Mouse (Mus musculus) kidney, embryonic 16.5 days (tissue): Measurements from ENCODE around the gene Gnb1. TPM values are rescaled to one million over a fixed set of nuclear protein-coding genes. Genes with fewer than 3 reads are reported as not detected.
A peak's percentile ranks its signal among the peaks of the same experiment; 100 is the strongest.

Source experiments
- ATAC-seq: fragments of 200-750 bp; cut with Nextera tagmentation; 2 replicates; pipeline ENCODE4 v1.8.0; 2017; ENCODE audit warnings: moderate TSS enrichment; ENCODE audit not compliant: low FRiP score, low TSS enrichment
- H3K27ac ChIP-seq: fragments of 300-500 bp; sonication (generic); 2 replicates; pipeline ENCODE4 v1.5.1; 2014; ENCODE audit warnings: low read length
- H3K27me3 ChIP-seq: fragments of 300-500 bp; sonication (generic); 2 replicates; pipeline ENCODE4 v1.6.1; 2014; ENCODE audit warnings: low read length, control low read depth, mixed read lengths; ENCODE audit not compliant: insufficient read depth
- H3K36me3 ChIP-seq: fragments of 300-500 bp; sonication (generic); 2 replicates; pipeline ENCODE4 v1.6.1; 2014; ENCODE audit warnings: low read length, control low read depth, mixed read lengths; ENCODE audit not compliant: insufficient read depth
- H3K4me1 ChIP-seq: fragments of 300-500 bp; sonication (generic); 2 replicates; pipeline ENCODE4 v1.6.1; 2014; ENCODE audit warnings: low read length, control low read depth, mixed read lengths; ENCODE audit not compliant: insufficient read depth
- H3K4me2 ChIP-seq: fragments of 300-500 bp; sonication (generic); replicated peaks from 2 replicates; pipeline ENCODE4 v1.6.1; 2014; ENCODE audit warnings: low read depth, low read length
- H3K4me3 ChIP-seq: fragments of 300-500 bp; sonication (generic); 2 replicates; pipeline ENCODE4 v1.5.1; 2014; ENCODE audit warnings: mild to moderate bottlenecking, low read length
- H3K9ac ChIP-seq: fragments of 300-500 bp; sonication (generic); replicated peaks from 2 replicates; pipeline ENCODE4 v1.6.1; 2014; ENCODE audit warnings: low read length
- H3K9me3 ChIP-seq: fragments of 300-500 bp; sonication (generic); 2 replicates; pipeline ENCODE4 v1.6.1; 2016; ENCODE audit warnings: low read length, control low read depth
- WGBS: fragments of 180-500 bp; shearing (Covaris S2); extraction: QIAGEN DNeasy Blood & Tissue Kit; methylation state at CpG from one replicate; pipeline ENCODE4 v1.1.7; 2014; 5-methylcytosine and 5-hydroxymethylcytosine counted together
- polyA plus RNA-seq: library from polyadenylated mRNA; unstranded; fragments of >200 nt; fragmentation: Nextera tagmentation; extraction: Ambion mirVana; gene quantifications from 2 replicates; pipeline ENCODE4 v1.2.1, GENCODE M21; 2015

The Gnb1 gene
- polyA plus RNA-seq, 1 experiment from 2014 or later: 477 TPM

- no peak for ATAC-seq
- 67% methylated on average over 7 of the region's 7 CpGs for WGBS
Measured at GRCm38 (mm10) chr4:155561661-155562442, 70.7 kb downstream of the Gnb1 start, which contains the start of gene Nadk. TSS of gene Nadk (plus strand) at chr4:155562378.

GRCm38 (mm10) chr4:155562725-155563399, 71.7 kb downstream of the Gnb1 start:
- peaks cover 37% of the 10 kb centered on the region for H3K4me1 ChIP-seq
- peak overlapping the region; percentile 88 for H3K27ac ChIP-seq
- H3K27me3 ChIP-seq: no peaks in the 10 kb centered on the region
- H3K9ac ChIP-seq: peak overlapping the region; percentile 55
- H3K4me3 ChIP-seq: peak overlapping the region; percentile 84
- H3K36me3 ChIP-seq: peaks cover 26% of the 10 kb centered on the region
- ATAC-seq: peak; percentile 19
- WGBS: 1% methylated on average over 18 of the region's 19 CpGs
- no peaks in the 10 kb centered on the region for H3K9me3 ChIP-seq
- H3K4me2 ChIP-seq: peak overlapping the region; percentile 57

More at GRCm38 (mm10) chr4:155561661-155562442, 70.7 kb downstream of the Gnb1 start, which contains the start of gene Nadk:
- H3K9ac ChIP-seq: peak within 1 kb of the TSS; percentile 55
- peak within 1 kb of the TSS; percentile 88 for H3K27ac ChIP-seq
- H3K4me1 ChIP-seq: peaks cover 37% of the 10 kb centered on the region
- peak within 1 kb of the TSS; percentile 84 for H3K4me3 ChIP-seq
- no peaks in the 10 kb centered on the region for H3K9me3 ChIP-seq
- no peaks in the 10 kb centered on the region for H3K27me3 ChIP-seq
- peaks cover 32% of the 10 kb centered on the region for H3K36me3 ChIP-seq
- peak within 1 kb of the TSS; percentile 57 for H3K4me2 ChIP-seq

GRCm38 (mm10) chr4:155563400-155564231, 72.5 kb downstream of the Gnb1 start:
- WGBS: under 1% methylated on average over 69 of the region's 69 CpGs
- peak; percentile 97 for ATAC-seq

GRCm38 (mm10) chr4:155564315-155565069, 73.3 kb downstream of the Gnb1 start:
- no peaks in the 10 kb centered on the region for H3K27me3 ChIP-seq
- peak overlapping the region; percentile 82 for H3K9ac ChIP-seq
- H3K9me3 ChIP-seq: no peaks in the 10 kb centered on the region
- peak overlapping the region; percentile 84 for H3K4me3 ChIP-seq
- WGBS: 9% methylated on average over 20 of the region's 20 CpGs
- no peak for ATAC-seq
- H3K4me2 ChIP-seq: peak overlapping the region; percentile 81
- H3K36me3 ChIP-seq: peaks cover 13% of the 10 kb centered on the region
- H3K4me1 ChIP-seq: peaks cover 37% of the 10 kb centered on the region
- peak overlapping the region; percentile 89 for H3K27ac ChIP-seq

More at GRCm38 (mm10) chr4:155563400-155564231, 72.5 kb downstream of the Gnb1 start:
- H3K27me3 ChIP-seq: no peaks in the 10 kb centered on the region
- peak overlapping the region; percentile 84 for H3K4me3 ChIP-seq
- H3K4me2 ChIP-seq: peak overlapping the region; percentile 81
- peaks cover 19% of the 10 kb centered on the region for H3K36me3 ChIP-seq
- peak overlapping the region; percentile 89 for H3K27ac ChIP-seq
- no peaks in the 10 kb centered on the region for H3K9me3 ChIP-seq
- H3K4me1 ChIP-seq: peaks cover 37% of the 10 kb centered on the region
- peak overlapping the region; percentile 82 for H3K9ac ChIP-seq

GRCm38 (mm10) chr4:155566555-155566954, 75.4 kb downstream of the Gnb1 start:
- no peaks in the 10 kb centered on the region for H3K9me3 ChIP-seq
- ATAC-seq: no peak
- H3K9ac ChIP-seq: peak overlapping the region; percentile 24; the same call in 1 of the 2 replicates
- no peaks in the 10 kb centered on the region for H3K36me3 ChIP-seq
- H3K4me2 ChIP-seq: peak overlapping the region; percentile 25; the same call in 1 of the 2 replicates
- H3K4me3 ChIP-seq: no peak overlapping the region
- H3K27me3 ChIP-seq: no peaks in the 10 kb centered on the region
- WGBS: 37% methylated on average over 8 of the region's 8 CpGs
- peaks cover 34% of the 10 kb centered on the region for H3K4me1 ChIP-seq
- H3K27ac ChIP-seq: peak overlapping the region; percentile 60

GRCm38 (mm10) chr4:155568170-155568569, 77.0 kb downstream of the Gnb1 start:
- H3K36me3 ChIP-seq: no peaks in the 10 kb centered on the region
- 12% methylated on average over 2 of the region's 2 CpGs for WGBS
- H3K4me3 ChIP-seq: no peak overlapping the region

GRCm38 (mm10) chr4:155568632-155569370, 77.6 kb downstream of the Gnb1 start:
- Histone ChIP-seq H3K36me3 (no peaks in the 10 kb centered on the region), H3K4me1 (peaks cover 21% of the 10 kb centered on the region), H3K9me3 (no peaks in the 10 kb centered on the region), H3K4me3 (no peak overlapping the region), H3K4me2 (no peak overlapping the region), H3K9ac (0 out of 2 replicates have a peak overlapping the region, but pooled peaks have one; percentile 29), H3K27ac (no peak overlapping the region), H3K27me3 (no peaks in the 10 kb centered on the region)
- WGBS: 69% methylated on average over 7 of the region's 7 CpGs
- ATAC-seq: no peak

More at GRCm38 (mm10) chr4:155568170-155568569, 77.0 kb downstream of the Gnb1 start:
- Histone ChIP-seq H3K4me1 (peaks cover 21% of the 10 kb centered on the region), H3K4me2 (no peak overlapping the region), H3K9me3 (no peaks in the 10 kb centered on the region), H3K9ac (no peak overlapping the region), H3K27me3 (no peaks in the 10 kb centered on the region), H3K27ac (no peak overlapping the region)
- ATAC-seq: no peak

- Histone ChIP-seq H3K27ac (no peak overlapping the region), H3K27me3 (no peaks in the 10 kb centered on the region), H3K4me3 (no peak overlapping the region), H3K36me3 (no peaks in the 10 kb centered on the region), H3K4me2 (no peak overlapping the region), H3K9me3 (no peaks in the 10 kb centered on the region), H3K4me1 (peaks cover 19% of the 10 kb centered on the region), H3K9ac (no peak overlapping the region)
- no peak for ATAC-seq
- WGBS: 91% methylated on average over 6 of the region's 6 CpGs
Measured at GRCm38 (mm10) chr4:155569818-155570217, 78.7 kb downstream of the Gnb1 start.
